Mouse (Mus musculus) stomach, postnatal 0 days (tissue): ENCODE measurements at regions not wholly inside any gene's neighbourhood (a gene's known extent, or its start where the extent isn't known, plus 50 kb on each side); places are given as distances from the start of the nearest gene placed in this dataset.

ENCODE experiments used
- CTCF ChIP-seq: IDR thresholded peaks from 2 replicates; pipeline ENCODE4 v1.5.1; 2016; ENCODE audit warnings: antibody characterized with exemption, low read depth, mild to moderate bottlenecking, moderate library complexity
- EP300 ChIP-seq: optimal IDR thresholded peaks from 2 replicates; pipeline ENCODE3; 2016; ENCODE audit warnings: antibody characterized with exemption

DNA sequence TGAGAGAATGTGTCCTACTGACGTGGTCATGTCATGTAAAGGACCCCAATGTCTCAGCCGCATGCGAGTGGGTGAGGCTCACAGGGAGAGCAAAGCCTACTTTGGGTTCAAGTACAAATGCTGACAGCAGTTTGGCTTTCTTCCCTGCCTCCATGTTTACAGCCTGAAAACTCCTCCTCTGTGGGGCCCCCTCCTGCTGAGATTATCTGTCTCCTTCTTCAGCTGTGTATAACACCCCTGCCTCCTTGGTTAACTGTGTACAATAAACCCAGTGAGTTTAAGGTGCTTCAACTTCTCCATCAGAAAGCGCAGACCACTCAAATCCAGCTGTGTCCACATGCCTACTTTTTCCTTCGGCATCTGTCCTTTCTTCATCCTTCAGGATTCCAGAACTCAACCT, 130.3 kb downstream of the Tex36 start:
- TF ChIP-seq CTCF (no peak), EP300 (no peak)
